ENCODE assay signal across 23 mouse cellular contexts in genomic region chr1:136608339-136609261, GRCm38 (mm10). TPM values are rescaled to one million over a fixed set of nuclear protein-coding genes. Genes with fewer than 3 reads are reported as not detected.
A peak's percentile ranks its signal among the peaks of the same experiment; 100 is the strongest.
DNase-seq lines count a peak whose midpoint lies in the region; ATAC-seq and TF ChIP-seq lines count a peak whose summit lies in the region.
"Had no signal": no experiment of that assay in that cellular context is flagged by ENCODE, and none has a peak within 500 bp of the region (broad histone marks: within the 10 kb centered on the region; RNA-seq: fewer than 3 reads in every experiment).

No protein-coding gene starts in this region.

- no peaks in the 10 kb centered on the region for H3K79me2 ChIP-seq in MEL (ENCODE audit: control insufficient read depth, insufficient read depth, low read length, poor library complexity)

- no peak for TF ChIP-seq POLR2A in MEL (IDR thresholded peaks at IDR 0.05; ENCODE audit: control insufficient read depth in 1 of 2, insufficient read depth in 1 of 2, low read depth in 1 of 2, low read length in 2 of 2, poor library complexity in 1 of 2)

- no peak for ATAC-seq in intestine, postnatal 0 days
- ATAC-seq: forebrain, embryonic 13.5 days had no signal

- H3K27ac ChIP-seq in heart, embryonic 10.5 days: no peak overlapping the region
- H3K27ac ChIP-seq in MEL (ENCODE audit: control insufficient read depth, low read depth, low read length): no peak overlapping the region
- no peak overlapping the region for H3K27ac ChIP-seq in intestine, postnatal 0 days (ENCODE audit: low read depth, low read length)
- H3K27ac ChIP-seq: forebrain, embryonic 13.5 days; hindbrain, embryonic 12.5 days; layer of hippocampus, adult 2 months; lung, embryonic 15.5 days had no signal

- H3K4me1 ChIP-seq in heart, embryonic 10.5 days: 0 out of 2 replicates have a peak, but pooled peaks cover 3% of the 10 kb centered on the region
- H3K4me1 ChIP-seq in MEL (ENCODE audit: control insufficient read depth in 1 of 2, insufficient read depth in 2 of 2, low read length in 2 of 2): peaks cover 1 to 2% of the 10 kb centered on the region in 2 experiments; a peak in 2 of 4 replicates
- H3K4me1 ChIP-seq in intestine, postnatal 0 days (replicated peaks; ENCODE audit: control insufficient read depth, insufficient read depth, low read length): no peaks in the 10 kb centered on the region
- H3K4me1 ChIP-seq: lung, embryonic 15.5 days had no signal

- H3K27me3 ChIP-seq in heart, embryonic 10.5 days (ENCODE audit: insufficient read depth, poor library complexity, severe bottlenecking): no peaks in the 10 kb centered on the region
- peaks cover 0 to 2% of the 10 kb centered on the region in 2 experiments; a peak in 1 of 4 replicates for H3K27me3 ChIP-seq in MEL (ENCODE audit: control insufficient read depth in 1 of 2, insufficient read depth in 2 of 2, low read length in 2 of 2)
- no peaks in the 10 kb centered on the region for H3K27me3 ChIP-seq in intestine, postnatal 0 days (replicated peaks; ENCODE audit: control insufficient read depth, insufficient read depth, low read length)
- H3K27me3 ChIP-seq: forebrain, embryonic 13.5 days; hindbrain, embryonic 12.5 days; lung, embryonic 15.5 days had no signal

- no peak for TF ChIP-seq EP300 in MEL (IDR thresholded peaks at IDR 0.05; ENCODE audit: low read depth in 1 of 2, low read length in 2 of 2)

- intact Hi-C loops in heart, postnatal 25 days (cut with DNase I): no loop called here

- H3K4me3 ChIP-seq in heart, embryonic 10.5 days: no peak overlapping the region
- no peak overlapping the region for H3K4me3 ChIP-seq in MEL (ENCODE audit: control insufficient read depth in 1 of 2, insufficient read depth in 1 of 2, low read depth in 2 of 2, low read length in 2 of 2)
- no peak overlapping the region for H3K4me3 ChIP-seq in intestine, postnatal 0 days (ENCODE audit: low read depth, low read length)
- H3K4me3 ChIP-seq: forebrain, embryonic 13.5 days; hindbrain, embryonic 12.5 days; layer of hippocampus, adult 2 months; lung, embryonic 15.5 days had no signal

- H3K4me2 ChIP-seq in intestine, postnatal 0 days (replicated peaks; ENCODE audit: low read depth): no peak overlapping the region
- H3K4me2 ChIP-seq: forebrain, embryonic 13.5 days; heart, embryonic 11.5 days; hindbrain, embryonic 12.5 days; liver, embryonic 11.5 days; lung, embryonic 15.5 days; midbrain, embryonic 11.5 days had no signal

- 73% methylated on average over 11 of the region's 11 CpGs for WGBS in heart, embryonic 10.5 days
- WGBS in intestine, postnatal 0 days: 68% methylated on average over 11 of the region's 11 CpGs

- no peak for TF ChIP-seq CTCF in MEL (IDR thresholded peaks at IDR 0.05 in 2 of 3, conservative IDR thresholded peaks at IDR 0.05 in 1 of 3; ENCODE audit: control insufficient read depth in 1 of 3, insufficient read depth in 1 of 3, low read depth in 2 of 3, low read length in 3 of 3, poor library complexity in 1 of 3, severe bottlenecking in 1 of 3)
- TF ChIP-seq CTCF in intestine, postnatal 0 days (IDR thresholded peaks at IDR 0.05; ENCODE audit: low read depth): no peak

- no peaks in the 10 kb centered on the region for H3K9me3 ChIP-seq in heart, embryonic 10.5 days
- no peaks in the 10 kb centered on the region for H3K9me3 ChIP-seq in MEL (replicated peaks; ENCODE audit: insufficient read depth, low read length)
- no peaks in the 10 kb centered on the region for H3K9me3 ChIP-seq in intestine, postnatal 0 days (ENCODE audit: control insufficient read depth)
- H3K9me3 ChIP-seq: forebrain, embryonic 13.5 days; hindbrain, embryonic 12.5 days; lung, embryonic 15.5 days had no signal

- H3K9ac ChIP-seq in MEL (ENCODE audit: control insufficient read depth, low read depth, low read length, poor library complexity, severe bottlenecking): no peak overlapping the region
- no peak overlapping the region for H3K9ac ChIP-seq in intestine, postnatal 0 days (ENCODE audit: low read depth, low read length)
- H3K9ac ChIP-seq: forebrain, embryonic 13.5 days; hindbrain, embryonic 12.5 days; lung, embryonic 15.5 days had no signal

- DNase-seq in heart, embryonic 10.5 days (ENCODE audit: low spot score): peak; percentile 72
- no peak for DNase-seq in heart, postnatal 25 days (ENCODE audit: low spot score)
- peak; percentile 70 for DNase-seq in 416B (ENCODE audit: low read depth)
- no peak for DNase-seq in MEL (ENCODE audit: low read depth, low spot score)
- DNase-seq in induced T-regulatory cell, adult 2 months (ENCODE audit: low read depth): peak; percentile 82
- no peak for DNase-seq in embryo, embryonic 9.5 days (ENCODE audit: extremely low spot score)
- DNase-seq in adrenal gland, postnatal 10 days: no peak
- DNase-seq: cerebellum, adult 18-20 months; cerebellum, postnatal 25 days; embryo, embryonic 11 days; kidney, adult 8-10 months; kidney, postnatal 14 days; lung, postnatal 4 days; right cerebral cortex, postnatal 14 days; thymus, postnatal 25 days had no signal

- H3K36me3 ChIP-seq in heart, embryonic 10.5 days: no peaks in the 10 kb centered on the region
- peaks cover 0 to 1% of the 10 kb centered on the region in 2 experiments; a peak in 1 of 4 replicates for H3K36me3 ChIP-seq in MEL (ENCODE audit: control insufficient read depth in 1 of 2, insufficient read depth in 2 of 2, low read length in 2 of 2)
- no peaks in the 10 kb centered on the region for H3K36me3 ChIP-seq in intestine, postnatal 0 days (ENCODE audit: control insufficient read depth, insufficient read depth)
- H3K36me3 ChIP-seq: hindbrain, embryonic 12.5 days; lung, embryonic 15.5 days had no signal

- TF ChIP-seq RAD21 in MEL (IDR thresholded peaks at IDR 0.05; ENCODE audit: low read depth, low read length): no peak

TF ChIP-seq in MEL, 35 proteins besides CTCF, POLR2A, EP300 and RAD21:
- TF ChIP-seq MAX (IDR thresholded peaks at IDR 0.05; ENCODE audit: low read length) (no peak), ETS1 (IDR thresholded peaks at IDR 0.05; ENCODE audit: low read depth, low read length) (0 out of 2 replicates have a peak, but pooled peaks have one; percentile 22), JUND (IDR thresholded peaks at IDR 0.05; ENCODE audit: low read depth, low read length) (no peak)

RNA-seq across cellular contexts. Expression of gene Zfp281, which starts 16.1 kb away (rescaled TPM):
- polyA plus RNA-seq in heart, embryonic 10.5 days (2016; fragmentation: Nextera tagmentation; extraction: Ambion mirVana): 15.6 and 22.5 TPM in 2 replicates
- total RNA-seq in heart, postnatal 25 days (2021): 10 to 100 TPM; 10.1 to 12.0 TPM
- 11.0 and 12.4 TPM in 2 replicates for total RNA-seq in MEL (2012; rRNA removed)
- 10 to 100 TPM in 1 of 2 experiments, not detected in 1; 10.5 TPM for polyA plus RNA-seq in MEL (2012; ENCODE audit: insufficient read depth in 1 of 2, insufficient read length in 2 of 2, low read depth in 1 of 2, low replicate concordance in 2 of 2, missing spikeins in 1 of 2)
- 6.8 and 7.2 TPM in 2 replicates for polyA plus RNA-seq in intestine, postnatal 0 days (2015; fragmentation: Nextera tagmentation; extraction: Ambion mirVana)
- total RNA-seq in adrenal gland, postnatal 10 days (2021): 10 to 100 TPM; 14.8 to 17.1 TPM

Comparison
In these comparisons a context has a peak if more than half of its experiments do, and no peak if none do; other contexts are left out.
1. DNase-seq: peak in heart, embryonic 10.5 days (single experiment), 416B (single experiment) and induced T-regulatory cell, adult 2 months (single experiment); none in heart, postnatal 25 days (single experiment), MEL (single experiment), embryo, embryonic 9.5 days (single experiment) and adrenal gland, postnatal 10 days (single experiment).